Mouse (Mus musculus) MEL (cell line): ENCODE results near the gene Preb. TPM values are rescaled to one million over a fixed set of nuclear protein-coding genes. Genes with fewer than 3 reads are reported as not detected.

ENCODE experiments used
- DNase-seq: peaks from one replicate; pipeline ENCODE4 v3.0.0; 2011; ENCODE audit warnings: low read depth, low spot score
- H3K27ac ChIP-seq: 2 replicates; pipeline ENCODE4 v1.5.1; 2012; ENCODE audit warnings: low read depth, mild to moderate bottlenecking, control low read depth, low read length, moderate library complexity; ENCODE audit not compliant: control insufficient read depth
- H3K27me3 ChIP-seq, 2 experiments: fragments of 150-350 bp in 1 of 2; sonication (generic) in 1 of 2; 2 replicates each; pipeline ENCODE4 v1.6.1; 2012; ENCODE audit warnings: low read length in 2 of 2, mild to moderate bottlenecking in 2 of 2, improper control_type of control experiment in 1 of 2, moderate library complexity in 1 of 2; ENCODE audit not compliant: insufficient read depth in 2 of 2, control insufficient read depth in 1 of 2
- H3K36me3 ChIP-seq, 2 experiments: 2 replicates each; pipeline ENCODE4 v1.6.1; 2012 to 2014; ENCODE audit warnings: low read length in 2 of 2, improper control_type of control experiment in 1 of 2, inconsistent platforms in 1 of 2, mild to moderate bottlenecking in 1 of 2; ENCODE audit not compliant: insufficient read depth in 2 of 2, control insufficient read depth in 1 of 2
- H3K4me1 ChIP-seq, 2 experiments: fragments of 150-350 bp in 1 of 2; sonication (generic) in 1 of 2; 2 replicates each; pipeline ENCODE4 v1.6.1; 2012; ENCODE audit warnings: low read length in 2 of 2, improper control_type of control experiment in 1 of 2, mild to moderate bottlenecking in 1 of 2; ENCODE audit not compliant: insufficient read depth in 2 of 2, control insufficient read depth in 1 of 2
- H3K4me3 ChIP-seq, 2 experiments: fragments of 150-350 bp in 1 of 2; sonication (generic) in 1 of 2; 2 replicates each; pipeline ENCODE4 v1.5.1; 2012; ENCODE audit warnings: low read depth in 2 of 2, low read length in 2 of 2, mild to moderate bottlenecking in 2 of 2, moderate library complexity in 2 of 2, control low read depth in 1 of 2, improper control_type of control experiment in 1 of 2; ENCODE audit not compliant: control insufficient read depth in 1 of 2, insufficient read depth in 1 of 2
- H3K79me2 ChIP-seq: 2 replicates; pipeline ENCODE4 v1.6.1; 2012; ENCODE audit warnings: mild to moderate bottlenecking, low read length, moderate library complexity; ENCODE audit not compliant: control insufficient read depth, poor library complexity, insufficient read depth
- H3K9ac ChIP-seq: 2 replicates; pipeline ENCODE4 v1.6.1; 2012; ENCODE audit warnings: low read depth, mild to moderate bottlenecking, control low read depth, low read length, moderate library complexity; ENCODE audit not compliant: control insufficient read depth, poor library complexity, severe bottlenecking
- H3K9me3 ChIP-seq: fragments of 150-350 bp; sonication (generic); replicated peaks from 2 replicates; pipeline ENCODE4 v1.6.1; 2012; ENCODE audit warnings: mild to moderate bottlenecking, low read length, improper control_type of control experiment, moderate library complexity; ENCODE audit not compliant: insufficient read depth
- BHLHE40 ChIP-seq: IDR thresholded peaks from 2 replicates; pipeline ENCODE4 v1.6.1; 2012; ENCODE audit warnings: low read depth, mild to moderate bottlenecking, inconsistent platforms, low read length, improper control_type of control experiment, borderline replicate concordance
- CHD1 ChIP-seq: IDR thresholded peaks from 2 replicates; pipeline ENCODE4 v1.6.1; 2012; ENCODE audit warnings: low read depth, mild to moderate bottlenecking, inconsistent platforms, low read length, improper control_type of control experiment
- CTCF ChIP-seq, 3 experiments: IDR thresholded peaks in 2 of 3; conservative IDR thresholded peaks in 1 of 3; 2 replicates each; pipeline ENCODE4 v1.5.1; 2011 to 2012; ENCODE audit warnings: low read length in 3 of 3, low read depth in 2 of 3, mild to moderate bottlenecking in 2 of 3, improper control_type of control experiment in 1 of 3, inconsistent platforms in 1 of 3, mixed read lengths in 1 of 3, moderate library complexity in 1 of 3; ENCODE audit not compliant: control insufficient read depth in 1 of 3, insufficient read depth in 1 of 3, poor library complexity in 1 of 3, severe bottlenecking in 1 of 3
- E2F4 ChIP-seq: IDR thresholded peaks from 2 replicates; pipeline ENCODE4 v1.6.1; 2011; ENCODE audit warnings: low read depth, low read length, improper control_type of control experiment, borderline replicate concordance
- GATA1 ChIP-seq: IDR thresholded peaks from 2 replicates; pipeline ENCODE4 v1.6.1; 2011; ENCODE audit warnings: low read depth, low read length, improper control_type of control experiment
- HCFC1 ChIP-seq: IDR thresholded peaks from 2 replicates; pipeline ENCODE4 v1.6.1; 2012; ENCODE audit warnings: low read depth, mild to moderate bottlenecking, inconsistent platforms, low read length, improper control_type of control experiment, moderate library complexity
- MAFK ChIP-seq: IDR thresholded peaks from 2 replicates; pipeline ENCODE4 v1.6.1; 2011; ENCODE audit warnings: low read depth, mild to moderate bottlenecking, low read length, improper control_type of control experiment, borderline replicate concordance
- MAX ChIP-seq: IDR thresholded peaks from 2 replicates; pipeline ENCODE4 v1.6.1; 2011; ENCODE audit warnings: low read length, improper control_type of control experiment
- MAZ ChIP-seq: IDR thresholded peaks from 2 replicates; pipeline ENCODE4 v1.6.1; 2012; ENCODE audit warnings: low read depth, mild to moderate bottlenecking, inconsistent platforms, low read length, improper control_type of control experiment
- MEF2A ChIP-seq: IDR thresholded peaks from 2 replicates; pipeline ENCODE4 v1.6.1; 2014; ENCODE audit warnings: low read depth, mild to moderate bottlenecking, inconsistent platforms, low read length, improper control_type of control experiment; ENCODE audit not compliant: poor library complexity, insufficient replicate concordance, severe bottlenecking; ENCODE audit errors: extremely low read depth
- MYB ChIP-seq: IDR thresholded peaks from 2 replicates; pipeline ENCODE4 v1.6.1; 2011; ENCODE audit warnings: mild to moderate bottlenecking, low read depth, low read length, improper control_type of control experiment
- NELFE ChIP-seq: IDR thresholded peaks from 2 replicates; pipeline ENCODE4 v1.6.1; 2011; ENCODE audit warnings: low read depth, low read length, improper control_type of control experiment
- POLR2A ChIP-seq, 2 experiments: IDR thresholded peaks; 2 replicates each; pipeline ENCODE4 v1.6.1; 2011 to 2012; ENCODE audit warnings: low read length in 2 of 2, mild to moderate bottlenecking in 2 of 2, control low read depth in 1 of 2, improper control_type of control experiment in 1 of 2, low read depth in 1 of 2, moderate library complexity in 1 of 2; ENCODE audit not compliant: control insufficient read depth in 1 of 2, insufficient read depth in 1 of 2, poor library complexity in 1 of 2
- POLR2AphosphoS2 ChIP-seq: IDR thresholded peaks from 2 replicates; pipeline ENCODE4 v1.6.1; 2011; ENCODE audit warnings: low read length, improper control_type of control experiment
- POLR2AphosphoS5 ChIP-seq: IDR thresholded peaks from 2 replicates; pipeline ENCODE4 v1.6.1; 2012; ENCODE audit warnings: low read depth, borderline replicate concordance, mild to moderate bottlenecking, inconsistent platforms, low read length, moderate library complexity, mixed read lengths
- RAD21 ChIP-seq: IDR thresholded peaks from 2 replicates; pipeline ENCODE4 v1.6.1; 2011; ENCODE audit warnings: mild to moderate bottlenecking, low read depth, low read length, improper control_type of control experiment
- RCOR1 ChIP-seq: IDR thresholded peaks from 2 replicates; pipeline ENCODE4 v1.6.1; 2012; ENCODE audit warnings: low read depth, mild to moderate bottlenecking, inconsistent platforms, low read length, improper control_type of control experiment
- SMC3 ChIP-seq: IDR thresholded peaks from 2 replicates; pipeline ENCODE4 v1.6.1; 2011; ENCODE audit warnings: low read depth, low read length, improper control_type of control experiment
- TCF12 ChIP-seq: IDR thresholded peaks from 2 replicates; pipeline ENCODE4 v1.6.1; 2014; ENCODE audit warnings: low read depth, mild to moderate bottlenecking, inconsistent platforms, low read length, improper control_type of control experiment, moderate library complexity
- USF2 ChIP-seq, 2 experiments: IDR thresholded peaks; 2 replicates each; pipeline ENCODE4 v1.6.1; 2011 to 2012; ENCODE audit warnings: improper control_type of control experiment in 2 of 2, low read length in 2 of 2, borderline replicate concordance in 1 of 2, inconsistent platforms in 1 of 2, low read depth in 1 of 2, mild to moderate bottlenecking in 1 of 2; ENCODE audit not compliant: insufficient read depth in 1 of 2
- ZC3H11A ChIP-seq: IDR thresholded peaks from 2 replicates; pipeline ENCODE4 v1.6.1; 2012; ENCODE audit warnings: low read depth, mild to moderate bottlenecking, inconsistent platforms, low read length, improper control_type of control experiment
- ZKSCAN1 ChIP-seq: IDR thresholded peaks from 2 replicates; pipeline ENCODE4 v1.6.1; 2012; ENCODE audit warnings: low read depth, mild to moderate bottlenecking, inconsistent platforms, low read length, improper control_type of control experiment, moderate library complexity
- ZMIZ1 ChIP-seq: IDR thresholded peaks from 2 replicates; pipeline ENCODE4 v1.6.1; 2012; ENCODE audit warnings: low read depth, mild to moderate bottlenecking, inconsistent platforms, low read length, improper control_type of control experiment, moderate library complexity
- polyA plus RNA-seq, 2 experiments: library from polyadenylated mRNA; stranded (reverse) in 1 of 2; unstranded in 1 of 2; fragments of >175 nt in 1 of 2; fragments of >200 nt in 1 of 2; gene quantifications; 2 replicates each; pipeline versions ENCODE4 v1.2.1 to v1.2.4; 2012; ENCODE audit warnings: low replicate concordance in 2 of 2, low read depth in 1 of 2; ENCODE audit not compliant: insufficient read length in 2 of 2, insufficient read depth in 1 of 2, missing spikeins in 1 of 2
- total RNA-seq: library from RNA; depleted of rRNA; stranded (reverse); fragments of 300-350 nt; gene quantifications from 2 replicates; pipeline ENCODE4 v1.2.3, GENCODE M21; 2012

Preb gene
- total and polyA plus RNA-seq, 3 experiments: 143 to 247 TPM; not detected in 1

GRCm38 (mm10) chr5:30915974-30916433 lies 44.2 kb downstream of the Preb start (continued):
- TF ChIP-seq ZC3H11A (no peak), RAD21 (peak; percentile 29), TCF12 (peak; percentile 88), ZMIZ1 (no peak), POLR2AphosphoS2 (no peak), MAFK (no peak), USF2 (IDR thresholded peaks at IDR 0.05; ENCODE audit: borderline replicate concordance in 1 of 2, insufficient read depth in 1 of 2, low read depth in 1 of 2, low read length in 2 of 2) (no peak), MAX (peak; percentile 74), HCFC1 (peak; percentile 100), ZKSCAN1 (no peak), MYB (peak; percentile 33; the same call in 1 of the 2 replicates), NELFE (peak; percentile 68)

- H3K27ac ChIP-seq: peak overlapping the region; percentile 29
- peak overlapping the region in 1 of 2 experiments; percentile 9; a peak in 1 of 4 replicates for H3K4me3 ChIP-seq
- peak overlapping the region; percentile 36 for H3K9ac ChIP-seq
- H3K36me3 ChIP-seq: peaks cover 0 to 22% of the 10 kb centered on the region in 2 experiments; a peak in 2 of 4 replicates
- no peak for TF ChIP-seq MEF2A
- no peak for TF ChIP-seq HCFC1
- TF ChIP-seq TCF12: no peak
- no peak for TF ChIP-seq BHLHE40
- TF ChIP-seq ZMIZ1: no peak
- TF ChIP-seq MAX: no peak
- no peak for TF ChIP-seq SMC3
- TF ChIP-seq GATA1: no peak
- TF ChIP-seq MAZ: 0 out of 2 replicates have a peak, but pooled peaks have one; percentile 9
- 0 out of 2 replicates have a peak, but pooled peaks have one; percentile 12 for TF ChIP-seq CHD1
- 0 out of 4 replicates have a peak, but pooled peaks of 1 of the 2 experiments have one; percentile 25 for TF ChIP-seq POLR2A (IDR thresholded peaks at IDR 0.05; ENCODE audit: control insufficient read depth in 1 of 2, insufficient read depth in 1 of 2, low read depth in 1 of 2, low read length in 2 of 2, poor library complexity in 1 of 2)
- no peak for TF ChIP-seq RCOR1
- no peak for TF ChIP-seq CTCF (IDR thresholded peaks at IDR 0.05 in 2 of 3, conservative IDR thresholded peaks at IDR 0.05 in 1 of 3; ENCODE audit: control insufficient read depth in 1 of 3, insufficient read depth in 1 of 3, low read depth in 2 of 3, low read length in 3 of 3, poor library complexity in 1 of 3, severe bottlenecking in 1 of 3)
- no peak for TF ChIP-seq MAFK
- TF ChIP-seq MYB: no peak
- TF ChIP-seq E2F4: no peak
- TF ChIP-seq POLR2AphosphoS5: no peak
- no peaks in the 10 kb centered on the region for H3K79me2 ChIP-seq
- H3K4me1 ChIP-seq: peaks cover 16 to 39% of the 10 kb centered on the region in 2 experiments
- no peak for DNase-seq
- no peaks in the 10 kb centered on the region for H3K27me3 ChIP-seq
- H3K9me3 ChIP-seq: no peaks in the 10 kb centered on the region
These were observed 44.7 kb downstream of the Preb start for GRCm38 (mm10) chr5:30915456-30915855.
